Comparison of ENCODE assay signal across 8 mouse cellular contexts in genomic region chr9:62253736-62254443, GRCm38 (mm10). TPM values are rescaled to one million over a fixed set of nuclear protein-coding genes. Genes with fewer than 3 reads are reported as not detected.
DNase-seq lines count a peak whose midpoint lies in the region; ATAC-seq and TF ChIP-seq lines count a peak whose summit lies in the region.
"Had no signal": no experiment of that assay in that cellular context is flagged by ENCODE, and none has a peak within 500 bp of the region (broad histone marks: within the 10 kb centered on the region; RNA-seq: fewer than 3 reads in every experiment).

No protein-coding gene starts in this region.

- no peak overlapping the region for H3K9ac ChIP-seq in liver, embryonic 11.5 days (ENCODE audit: low read depth, low read length)
- H3K9ac ChIP-seq in heart, embryonic 12.5 days: no peak overlapping the region

- H3K4me2 ChIP-seq in liver, embryonic 11.5 days: no peak overlapping the region
- no peak overlapping the region for H3K4me2 ChIP-seq in heart, embryonic 12.5 days

- no peaks in the 10 kb centered on the region for H3K9me3 ChIP-seq in liver, embryonic 11.5 days (ENCODE audit: control insufficient read depth, low read length)
- H3K9me3 ChIP-seq in G1E (replicated peaks): no peaks in the 10 kb centered on the region
- H3K9me3 ChIP-seq in heart, embryonic 12.5 days (replicated peaks): no peaks in the 10 kb centered on the region

- 20% methylated on average over 3 of the region's 3 CpGs for WGBS in liver, embryonic 11.5 days
- 16% methylated on average over 3 of the region's 3 CpGs for WGBS in olfactory bulb, adult 2 months
- WGBS in heart, embryonic 12.5 days: 10% methylated on average over 3 of the region's 3 CpGs

- H3K36me3 ChIP-seq in liver, embryonic 11.5 days (ENCODE audit: control insufficient read depth, insufficient read depth, low read length): no peaks in the 10 kb centered on the region
- H3K36me3 ChIP-seq in G1E (replicated peaks): no peaks in the 10 kb centered on the region
- H3K36me3 ChIP-seq in heart, embryonic 12.5 days: no peaks in the 10 kb centered on the region

- peak; percentile 22; the same call in 1 of the 2 replicates for TF ChIP-seq CTCF in G1E (IDR thresholded peaks at IDR 0.05; ENCODE audit: low read depth, low read length)
- TF ChIP-seq CTCF in brain, embryonic 14.5 days (IDR thresholded peaks at IDR 0.05; ENCODE audit: borderline replicate concordance, extremely low read depth, insufficient read depth, insufficient read length): peak; percentile 52; the same call in 1 of the 2 replicates
- no peak for TF ChIP-seq CTCF in olfactory bulb, adult 2 months (IDR thresholded peaks at IDR 0.05; ENCODE audit: insufficient read depth, low read depth, low read length)

- no peak for TF ChIP-seq POLR2A in brain, embryonic 14.5 days (IDR thresholded peaks at IDR 0.05; ENCODE audit: borderline replicate concordance, extremely low read depth, insufficient read depth, insufficient read length, poor library complexity, severe bottlenecking)
- no peak for TF ChIP-seq POLR2A in olfactory bulb, adult 2 months (IDR thresholded peaks at IDR 0.05; ENCODE audit: insufficient read depth, low read depth, low read length)

- no peaks in the 10 kb centered on the region for H3K4me1 ChIP-seq in liver, embryonic 11.5 days (replicated peaks; ENCODE audit: control insufficient read depth, insufficient read depth, low read length)
- no peaks in the 10 kb centered on the region for H3K4me1 ChIP-seq in G1E (ENCODE audit: insufficient read depth, low read depth, low read length)
- peaks cover 38% of the 10 kb centered on the region for H3K4me1 ChIP-seq in olfactory bulb, adult 2 months (ENCODE audit: control insufficient read depth, insufficient read depth, low read length)
- peaks cover 4% of the 10 kb centered on the region; the same call in 1 of the 2 replicates for H3K4me1 ChIP-seq in heart, embryonic 12.5 days (replicated peaks)

- DNase-seq in liver (peak; percentile 24), G1E (ENCODE audit: low spot score) (no peak)
- no peak for DNase-seq in liver, embryonic 11.5 days (ENCODE audit: low spot score)
- peak; percentile 51 for DNase-seq in brain, embryonic 14.5 days (ENCODE audit: low read depth)
- no peak for DNase-seq in layer of hippocampus, postnatal 25 days (ENCODE audit: extremely low spot score in 1 of 2, low spot score in 1 of 2)
- DNase-seq: cerebellum, postnatal 10 days had no signal

- no peaks in the 10 kb centered on the region for H3K27me3 ChIP-seq in liver, embryonic 11.5 days (replicated peaks; ENCODE audit: control insufficient read depth, insufficient read depth, low read length)
- peaks cover 19% of the 10 kb centered on the region for H3K27me3 ChIP-seq in G1E (ENCODE audit: insufficient read depth, low read length)
- no peaks in the 10 kb centered on the region for H3K27me3 ChIP-seq in heart, embryonic 12.5 days (replicated peaks)

- H3K4me3 ChIP-seq in liver, embryonic 11.5 days (ENCODE audit: low read depth, low read length): no peak overlapping the region
- H3K4me3 ChIP-seq in G1E (ENCODE audit: low read depth, low read length): no peak overlapping the region
- H3K4me3 ChIP-seq in olfactory bulb, adult 2 months (ENCODE audit: insufficient read depth, low read depth, low read length): no peak overlapping the region
- H3K4me3 ChIP-seq in heart, embryonic 12.5 days: no peak overlapping the region

- H3K27ac ChIP-seq in liver, embryonic 11.5 days (ENCODE audit: low read depth, low read length): no peak overlapping the region
- peak overlapping the region; percentile 92 for H3K27ac ChIP-seq in olfactory bulb, adult 2 months (ENCODE audit: insufficient read depth, low read depth, low read length)
- H3K27ac ChIP-seq in heart, embryonic 12.5 days (ENCODE audit: poor library complexity, severe bottlenecking): no peak overlapping the region

- no peak for ATAC-seq in liver, embryonic 11.5 days (replicated peaks; ENCODE audit: low FRiP score)
- ATAC-seq in G1E (ENCODE audit: extremely low read depth, insufficient number of reproducible peaks, low FRiP score, poor library complexity, severe bottlenecking): no peak
- no peak for ATAC-seq in heart, embryonic 12.5 days (ENCODE audit: insufficient number of reproducible peaks, low FRiP score)

RNA-seq across cellular contexts. Expression of gene Spesp1, which starts 28.1 kb away (rescaled TPM):
- not detected in 2 replicates for polyA plus RNA-seq in liver, embryonic 11.5 days (2014; fragmentation: Nextera tagmentation; extraction: Ambion mirVana)
- total RNA-seq in G1E (2014; fragmentation: Nextera tagmentation) (not detected in 2 replicates), G1E (2017) (0.06 and 0.22 TPM in 2 replicates)
- not detected in 2 replicates for polyA plus RNA-seq in G1E (2012)
- not detected in 2 replicates for polyA plus RNA-seq in brain, embryonic 14.5 days (2012; rRNA removed)
- polyA plus RNA-seq in olfactory bulb, adult 2 months (2012; ENCODE audit: insufficient read depth, insufficient read length, low replicate concordance, missing spikeins): not detected in 2 replicates
- polyA plus RNA-seq in heart, embryonic 12.5 days (2016; fragmentation: Nextera tagmentation; extraction: Ambion mirVana): not detected in 2 replicates
- under 1 TPM; 0.16 to 0.17 TPM for total RNA-seq in layer of hippocampus, postnatal 25 days (2021)

Comparison
In these comparisons a context has a peak if more than half of its experiments do, and no peak if none do; other contexts are left out.
1. DNase-seq: peak in liver (single experiment) and brain, embryonic 14.5 days (single experiment); none in liver, embryonic 11.5 days (single experiment), G1E (single experiment) and layer of hippocampus, postnatal 25 days (0 of 2).